Comparison of ENCODE assay signal across 18 mouse cellular contexts in genomic region chr7:96734315-96735058, GRCm38 (mm10).
DNase-seq lines count a peak whose midpoint lies in the region; ATAC-seq lines count a peak whose summit lies in the region.
"Had no signal": no experiment of that assay in that cellular context is flagged by ENCODE, and none has a peak within 500 bp of the region (broad histone marks: within the 10 kb centered on the region; RNA-seq: fewer than 3 reads in every experiment).

No protein-coding gene starts in this region.

- peak; percentile 11 for DNase-seq in thymus, postnatal 25 days
- DNase-seq in thymus, postnatal 0 days (ENCODE audit: low spot score): no peak
- DNase-seq in splenic B cell, adult 2 months (ENCODE audit: low read depth, low spot score): peak; percentile 65
- DNase-seq in lung, postnatal 10 days: no peak
- no peak for DNase-seq in cerebellum, postnatal 10 days
- DNase-seq: cerebellum, adult 8-10 months; gastrocnemius, postnatal 14 days; heart, postnatal 14 days; kidney, adult 11 months; kidney, postnatal 14 days; lung, embryonic 14.5 days had no signal

- H3K9me3 ChIP-seq in embryonic facial prominence, embryonic 13.5 days: no peaks in the 10 kb centered on the region
- H3K9me3 ChIP-seq in limb, embryonic 13.5 days: no peaks in the 10 kb centered on the region
- no peaks in the 10 kb centered on the region for H3K9me3 ChIP-seq in forebrain, embryonic 15.5 days
- H3K9me3 ChIP-seq: heart, embryonic 10.5 days; liver, embryonic 12.5 days; midbrain, embryonic 15.5 days had no signal

- whole genome bisulfite sequencing in embryonic facial prominence, embryonic 13.5 days: 27% methylated on average over 7 of the region's 7 CpGs
- WGBS in limb, embryonic 13.5 days: 12% methylated on average over 7 of the region's 7 CpGs
- 89% methylated on average over 7 of the region's 7 CpGs for WGBS in forebrain, embryonic 15.5 days

- H3K36me3 ChIP-seq in embryonic facial prominence, embryonic 13.5 days: peaks cover 18% of the 10 kb centered on the region
- peaks cover 24% of the 10 kb centered on the region for H3K36me3 ChIP-seq in limb, embryonic 13.5 days
- H3K36me3 ChIP-seq in splenic B cell, adult 2 months (ENCODE audit: control insufficient read depth, insufficient read depth, low read length, poor library complexity, severe bottlenecking): no peaks in the 10 kb centered on the region
- H3K36me3 ChIP-seq in forebrain, embryonic 15.5 days: peaks cover 15% of the 10 kb centered on the region; the same call in 1 of the 2 replicates
- H3K36me3 ChIP-seq: liver, embryonic 12.5 days had no signal

- 0 out of 2 replicates have a peak overlapping the region, but pooled peaks have one; percentile 7 for H3K9ac ChIP-seq in embryonic facial prominence, embryonic 13.5 days
- H3K9ac ChIP-seq in limb, embryonic 13.5 days: no peak overlapping the region
- no peak overlapping the region for H3K9ac ChIP-seq in forebrain, embryonic 15.5 days (replicated peaks)
- H3K9ac ChIP-seq: liver, embryonic 12.5 days; lung, embryonic 14.5 days; midbrain, embryonic 15.5 days had no signal

- 0 out of 2 replicates have a peak, but pooled peaks have one; percentile 28 for ATAC-seq in embryonic facial prominence, embryonic 13.5 days (ENCODE audit: insufficient number of reproducible peaks, insufficient read depth, low FRiP score, low TSS enrichment, low read depth)
- peak; percentile 87 for ATAC-seq in limb, embryonic 13.5 days (ENCODE audit: low FRiP score, low read depth)
- ATAC-seq in forebrain, embryonic 15.5 days (replicated peaks): no peak
- ATAC-seq: hindbrain, postnatal 0 days; liver, embryonic 12.5 days; midbrain, embryonic 15.5 days had no signal

- H3K4me3 ChIP-seq in embryonic facial prominence, embryonic 13.5 days: no peak overlapping the region
- H3K4me3 ChIP-seq in limb, embryonic 13.5 days: no peak overlapping the region
- H3K4me3 ChIP-seq in forebrain, embryonic 15.5 days: no peak overlapping the region
- H3K4me3 ChIP-seq: heart, embryonic 10.5 days; liver, embryonic 12.5 days; midbrain, embryonic 15.5 days had no signal

- peak overlapping the region; percentile 78 for H3K27ac ChIP-seq in embryonic facial prominence, embryonic 13.5 days
- peak overlapping the region; percentile 80 for H3K27ac ChIP-seq in limb, embryonic 13.5 days
- H3K27ac ChIP-seq in forebrain, embryonic 15.5 days (replicated peaks): no peak overlapping the region
- H3K27ac ChIP-seq: heart, embryonic 10.5 days; hindbrain, postnatal 0 days; liver, embryonic 12.5 days; midbrain, embryonic 15.5 days had no signal

- H3K4me2 ChIP-seq in embryonic facial prominence, embryonic 13.5 days: peak overlapping the region; percentile 30; the same call in 1 of the 2 replicates
- peak overlapping the region; percentile 36 for H3K4me2 ChIP-seq in limb, embryonic 13.5 days (replicated peaks)
- no peak overlapping the region for H3K4me2 ChIP-seq in forebrain, embryonic 15.5 days (replicated peaks)
- H3K4me2 ChIP-seq: liver, embryonic 12.5 days; lung, embryonic 14.5 days; midbrain, embryonic 15.5 days had no signal

- H3K27me3 ChIP-seq in embryonic facial prominence, embryonic 13.5 days: no peaks in the 10 kb centered on the region
- H3K27me3 ChIP-seq in limb, embryonic 13.5 days: no peaks in the 10 kb centered on the region
- no peaks in the 10 kb centered on the region for H3K27me3 ChIP-seq in splenic B cell, adult 2 months (ENCODE audit: control insufficient read depth, insufficient read depth, low read length, poor library complexity, severe bottlenecking)
- no peaks in the 10 kb centered on the region for H3K27me3 ChIP-seq in forebrain, embryonic 15.5 days
- H3K27me3 ChIP-seq: liver, embryonic 12.5 days; midbrain, embryonic 15.5 days had no signal

- H3K4me1 ChIP-seq in embryonic facial prominence, embryonic 13.5 days: peaks cover 35% of the 10 kb centered on the region
- H3K4me1 ChIP-seq in limb, embryonic 13.5 days: peaks cover 33% of the 10 kb centered on the region
- H3K4me1 ChIP-seq in forebrain, embryonic 15.5 days: no peaks in the 10 kb centered on the region
- H3K4me1 ChIP-seq: heart, embryonic 10.5 days; liver, embryonic 12.5 days; midbrain, embryonic 15.5 days had no signal

Comparison
In these comparisons a context has a peak if more than half of its experiments do, and no peak if none do; other contexts are left out.
1. DNase-seq: peak in thymus, postnatal 25 days (single experiment) and splenic B cell, adult 2 months (single experiment); none in thymus, postnatal 0 days (single experiment), lung, postnatal 10 days (single experiment) and cerebellum, postnatal 10 days (0 of 2).